Mouse (Mus musculus) olfactory bulb, adult 2 months (tissue): ENCODE data around the gene Erv3.

Source experiments
- CTCF ChIP-seq: fragments of 200-500 bp; IDR thresholded peaks from 2 replicates; pipeline ENCODE4 v1.5.1; 2012; ENCODE audit warnings: low read depth, mild to moderate bottlenecking, low read length, moderate library complexity; ENCODE audit not compliant: insufficient read depth
- POLR2A ChIP-seq: fragments of 200-500 bp; IDR thresholded peaks from 2 replicates; pipeline ENCODE4 v1.6.1; 2012; ENCODE audit warnings: mild to moderate bottlenecking, low read depth, low read length, moderate library complexity; ENCODE audit not compliant: insufficient read depth

- TF ChIP-seq CTCF, result 0 out of 2 replicates have a peak, but pooled peaks have one; percentile 14
- no peak for TF ChIP-seq POLR2A
Observed at GRCm38 (mm10) chr2:131827999-131828975, 31.3 kb downstream of the Erv3 start.
